Mouse (Mus musculus): Measurements from ENCODE around the gene Abcf2.

Gene Abcf2

DNA sequence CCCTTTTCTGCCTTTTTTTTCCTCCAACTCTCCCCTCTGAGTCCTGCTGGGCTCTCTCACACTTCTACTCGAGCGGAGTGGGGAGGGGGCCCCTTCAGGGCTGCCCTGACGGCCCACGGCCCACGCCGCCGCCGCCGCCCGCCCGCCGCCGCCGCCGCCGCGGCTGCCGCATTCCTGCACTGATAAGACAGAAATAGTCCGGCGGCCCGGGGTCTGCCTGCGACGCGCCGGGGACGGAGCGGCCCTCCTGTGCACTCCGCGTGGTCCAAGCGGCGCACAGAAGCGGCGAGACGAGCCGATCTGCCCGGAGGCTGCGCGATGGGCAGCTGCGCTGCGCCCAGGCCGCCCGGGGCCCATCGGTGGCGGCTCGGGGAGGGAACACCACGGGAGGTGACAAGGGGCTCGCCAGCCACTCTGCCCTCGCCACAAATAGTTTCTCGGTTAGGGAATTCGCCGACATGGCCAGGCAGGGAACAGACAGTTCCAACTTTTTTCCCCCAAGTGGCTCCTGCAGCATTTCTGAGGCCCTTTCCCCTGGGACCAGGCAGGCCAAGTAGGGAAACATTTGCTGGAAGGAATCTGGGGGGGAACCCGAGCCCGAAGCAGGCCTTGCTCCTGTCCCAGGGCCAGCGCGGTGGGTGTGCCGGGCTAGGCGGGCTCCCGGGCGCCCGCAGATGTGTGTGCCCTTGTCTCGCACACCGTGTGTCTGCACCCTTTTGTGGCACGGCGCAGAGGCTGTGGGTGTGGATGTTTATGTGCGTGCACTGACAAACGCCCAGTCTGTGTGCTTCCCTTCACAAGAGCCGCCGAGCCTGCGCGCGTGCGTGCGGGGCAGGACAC, 24.9 kb upstream of the Abcf2 start:
- CTCF ChIA-PET: no interaction called here

DNA sequence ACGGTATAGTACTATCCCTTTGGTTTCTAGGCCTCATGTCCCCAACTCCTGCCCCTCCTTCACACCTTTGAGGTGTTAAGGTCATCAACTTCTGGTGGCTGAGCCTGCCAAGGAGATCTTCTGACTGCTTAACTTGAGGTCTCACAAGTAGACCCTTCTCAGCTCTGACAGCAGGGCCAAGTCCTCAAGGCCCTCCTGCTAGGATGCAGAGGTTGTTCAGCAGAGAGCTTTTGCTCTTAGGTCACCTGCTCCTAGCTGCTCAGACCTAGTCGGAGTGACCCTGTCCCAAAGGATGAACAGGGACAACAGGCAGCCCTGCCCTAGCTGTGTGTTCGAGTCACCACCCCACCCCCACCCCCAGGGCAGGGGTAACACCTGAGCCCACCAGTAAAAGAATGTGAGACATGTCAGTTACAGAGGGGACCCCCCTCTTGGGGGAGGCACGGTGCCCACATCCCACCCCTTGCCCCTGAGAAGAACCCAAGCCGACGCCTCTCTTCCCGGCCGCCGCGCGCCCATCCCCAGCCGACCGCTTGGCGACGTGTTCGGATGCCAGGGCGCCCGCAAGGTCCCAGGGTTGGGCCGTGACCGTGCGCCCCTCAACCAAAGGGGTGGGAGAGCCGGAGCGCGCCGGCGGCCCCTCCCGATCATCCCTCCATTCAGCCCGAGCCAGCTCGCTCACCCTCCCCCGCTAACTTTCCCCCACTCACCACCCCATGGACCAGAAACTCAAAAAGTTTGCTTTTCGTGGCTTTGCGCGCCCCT, 24.0 kb upstream of the Abcf2 start:
- CTCF ChIA-PET: interaction anchor here (0.5 kb wide), 1 partner anchor 92 kb away, joined by 4 read pairs; no protein-coding TSS in a partner anchor

DNA sequence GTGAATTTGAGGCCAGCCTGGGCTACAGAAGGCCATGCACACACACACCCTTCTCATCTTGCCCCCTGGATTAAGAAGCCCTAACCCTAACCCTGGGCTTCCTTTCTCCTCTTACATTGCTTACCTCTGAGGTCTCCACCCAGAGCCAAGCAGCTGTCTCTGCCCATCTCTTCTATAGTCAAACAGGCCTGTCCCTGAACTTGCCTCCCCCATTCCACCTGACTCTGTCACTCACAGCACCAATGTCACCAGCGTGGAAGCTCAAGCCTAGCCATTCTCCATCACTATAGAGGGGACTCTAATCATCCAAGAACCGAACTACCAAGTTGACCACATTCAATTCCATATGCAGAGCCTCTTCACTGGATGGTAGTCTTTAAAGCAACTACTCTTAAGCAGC, 23.0 kb upstream of the Abcf2 start:
- CTCF ChIA-PET: no interaction called here

DNA sequence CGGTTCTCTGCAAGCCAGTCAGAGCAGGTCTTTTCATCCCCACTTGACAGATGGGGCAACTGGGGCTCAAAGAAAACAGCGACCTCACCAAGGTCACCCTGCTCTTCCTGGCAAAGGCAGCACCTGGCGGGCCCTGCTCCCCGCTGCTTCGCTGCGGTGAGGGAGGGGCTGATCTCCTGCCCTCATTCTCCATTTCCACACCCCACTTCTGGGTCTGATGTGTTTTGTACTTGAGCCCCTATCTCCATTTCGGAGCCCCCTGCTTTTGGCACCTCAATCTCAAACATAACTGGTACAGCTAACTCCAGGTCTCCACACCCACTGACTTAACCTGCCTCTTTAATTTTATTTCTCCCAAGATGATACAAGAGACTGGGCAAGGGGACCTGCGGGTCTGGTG, 21.9 kb upstream of the Abcf2 start:
- CTCF ChIA-PET: interaction anchor here (0.5 kb wide), 1 partner anchor 90 kb away, joined by 3 read pairs; no protein-coding TSS in a partner anchor

DNA sequence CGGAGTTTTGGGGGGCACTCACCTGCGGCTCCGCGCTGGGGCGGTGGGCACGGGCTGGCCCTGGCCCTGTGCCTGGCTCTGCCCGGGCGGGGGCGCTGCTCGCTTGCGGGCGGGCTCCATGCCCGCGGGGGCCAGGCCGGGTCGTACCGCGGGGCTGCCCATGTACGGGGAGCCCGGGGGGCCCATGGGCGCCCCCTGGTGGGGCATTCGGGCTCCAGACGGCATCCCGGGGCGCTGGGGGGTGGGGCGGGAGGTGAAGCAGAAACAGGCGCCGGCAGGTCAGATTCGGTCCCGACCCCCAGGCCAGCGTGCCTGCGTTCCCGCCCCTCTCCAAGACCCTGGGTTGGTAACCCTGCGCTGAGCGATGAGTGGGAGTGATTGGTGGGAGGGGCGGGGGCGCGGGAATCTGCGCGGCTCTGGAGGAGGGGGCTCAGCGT, 21.3 kb upstream of the Abcf2 start:
- CTCF ChIA-PET: interaction anchor here (0.5 kb wide), 2 partner anchors 90 to 560 kb away, joined by 3 read pairs; no protein-coding TSS in a partner anchor

DNA sequence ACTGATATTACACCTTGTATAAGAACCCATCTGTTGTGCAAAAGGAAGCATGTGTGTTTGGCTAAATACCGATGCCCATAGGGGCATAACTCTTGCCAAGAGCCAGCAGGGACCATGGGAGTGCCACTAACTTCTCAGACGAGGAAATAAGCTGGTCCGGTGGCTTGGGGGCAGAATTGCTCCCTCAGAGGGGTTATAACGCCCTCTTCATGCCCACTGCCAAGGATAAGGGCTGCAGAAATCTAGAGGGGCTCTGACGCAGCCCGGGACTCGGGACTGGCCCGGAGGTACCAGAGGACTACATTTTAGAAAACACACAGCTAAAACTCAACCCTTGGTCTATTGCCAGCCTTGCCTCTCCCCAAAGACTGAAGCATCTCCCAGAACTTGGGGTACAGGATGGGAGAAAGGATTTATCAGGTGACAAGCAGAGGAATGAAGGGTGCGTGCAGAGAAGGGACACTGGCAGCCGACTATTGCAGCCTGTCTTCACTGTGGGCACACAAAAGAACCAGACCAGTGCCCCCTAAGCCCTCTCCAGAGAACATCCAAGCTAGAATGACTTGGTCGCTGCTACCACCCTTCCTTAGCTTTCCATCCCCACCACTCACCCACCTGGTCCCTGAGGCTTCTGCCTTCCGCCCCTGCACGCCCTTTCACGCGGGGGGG, 20.8 kb upstream of the Abcf2 start:
- CTCF ChIA-PET: interaction anchor here (0.5 kb wide), 1 partner anchor 559 kb away, joined by 3 read pairs; no protein-coding TSS in a partner anchor

DNA sequence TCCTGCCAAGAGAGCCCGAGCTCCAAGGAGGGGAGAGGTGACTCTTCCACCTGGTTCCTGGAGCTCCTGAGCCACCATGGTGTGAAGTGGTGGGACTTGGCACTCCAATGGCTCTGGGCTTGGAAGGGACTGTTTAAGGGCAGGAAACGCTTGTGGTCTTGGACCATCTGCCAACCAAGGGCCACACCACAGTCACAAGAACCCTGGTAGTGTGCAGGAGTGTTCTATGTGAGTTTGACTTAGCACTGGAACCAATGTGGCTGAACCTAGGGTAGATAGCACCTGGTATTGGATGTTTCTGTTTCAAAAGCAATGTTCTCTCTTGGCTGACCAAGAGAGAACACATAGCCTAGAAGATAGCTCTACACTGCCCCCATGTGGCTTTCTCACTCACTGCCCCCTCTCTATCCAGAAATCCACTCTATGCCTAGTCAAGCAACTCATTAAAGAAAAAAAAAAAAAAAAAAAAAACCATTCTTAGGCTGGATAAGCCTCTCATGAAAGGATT, 20.0 kb upstream of the Abcf2 start:
- CTCF ChIA-PET: interaction anchor here (0.7 to 1.6 kb wide), 2 partner anchors 11 to 694 kb away, joined by 9 read pairs; partner anchors contain the start of gene Chpf2

DNA sequence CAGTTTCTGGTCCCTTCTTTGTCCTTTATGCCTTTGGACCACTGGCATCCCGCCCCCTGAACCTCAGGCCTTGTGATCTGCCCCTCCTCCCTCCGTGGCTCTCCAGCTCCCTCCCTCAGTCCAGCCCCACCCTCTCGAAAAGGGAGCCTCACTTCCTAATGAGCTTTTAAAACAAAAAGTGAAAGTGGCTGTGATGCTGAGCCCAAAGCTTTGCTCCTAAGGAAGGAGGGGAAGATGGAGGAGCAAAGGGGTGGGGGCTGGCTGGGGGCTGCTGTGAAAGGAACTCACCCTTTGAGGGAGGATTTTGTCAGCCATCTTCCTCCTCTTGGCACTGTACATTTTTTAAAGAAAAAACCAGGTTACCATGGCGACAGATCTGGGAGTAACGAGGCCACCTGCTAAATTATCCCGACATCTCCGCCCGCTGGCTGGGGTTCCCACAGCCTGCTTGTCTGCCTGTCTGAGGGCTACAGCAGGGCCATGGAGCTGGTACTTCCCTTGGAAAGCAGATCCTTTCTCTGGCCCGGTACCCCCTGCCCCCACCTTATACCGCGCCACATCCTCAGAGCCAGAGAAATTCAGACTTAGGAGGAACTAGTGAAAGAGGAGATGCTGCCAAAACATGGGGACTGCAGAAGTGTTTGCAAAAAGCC, 19.4 kb upstream of the Abcf2 start:
- CTCF ChIA-PET: interaction anchor here (0.7 to 1.6 kb wide), 2 partner anchors 10 to 694 kb away, joined by 9 read pairs; partner anchors contain the start of gene Chpf2

DNA sequence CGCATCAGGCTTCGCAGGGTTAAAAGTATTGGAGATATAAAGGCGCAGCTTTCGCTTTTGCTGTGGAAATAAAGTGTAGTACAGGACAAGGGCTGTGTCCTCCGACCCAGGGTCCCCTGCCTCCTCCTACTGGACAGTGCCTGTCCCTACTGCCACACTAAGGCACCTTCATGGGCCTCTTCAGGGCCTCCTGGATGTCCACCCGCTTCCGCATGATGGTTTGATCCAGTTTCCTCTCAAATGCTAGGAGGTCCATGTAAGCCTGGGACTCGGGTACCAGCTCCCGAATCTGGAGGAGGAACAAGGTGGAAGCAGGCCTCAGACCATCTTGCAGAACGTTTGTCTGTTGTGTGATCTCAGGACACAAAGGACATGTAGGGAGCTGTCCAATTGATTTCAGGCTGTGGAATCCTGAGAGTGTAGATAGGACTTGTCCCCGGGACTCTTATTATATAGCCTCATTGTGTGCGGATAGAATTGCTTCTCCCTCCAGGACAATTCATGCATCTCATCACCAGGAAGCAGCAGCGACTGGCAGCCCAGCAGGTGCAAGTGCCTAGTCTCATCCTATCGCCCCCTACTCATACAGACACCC, 18.6 kb upstream of the Abcf2 start:
- CTCF ChIA-PET: interaction anchor here (1.6 kb wide), 1 partner anchor 9 kb away, joined by 9 read pairs; the partner anchor contains the start of gene Chpf2

DNA sequence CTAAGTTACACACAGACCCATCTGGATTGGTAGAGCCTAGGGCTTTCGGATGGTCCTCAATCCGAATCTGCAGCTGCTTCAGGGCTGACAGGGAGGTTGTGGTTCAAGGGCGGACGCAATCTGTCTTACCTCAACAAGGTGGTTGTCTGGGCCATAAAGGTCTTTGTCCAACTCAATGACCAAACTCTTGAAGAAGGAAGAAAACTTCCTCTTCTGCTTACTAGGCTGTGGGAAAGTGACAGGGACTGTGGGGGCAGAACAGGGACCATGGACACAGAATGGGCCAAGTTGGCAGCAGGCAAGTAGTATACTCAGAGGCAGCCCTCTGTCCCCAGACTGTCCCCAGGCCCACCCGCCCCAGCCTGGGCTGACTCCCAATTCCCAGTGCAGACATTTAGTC, 18.0 kb upstream of the Abcf2 start:
- CTCF ChIA-PET: no interaction called here

DNA sequence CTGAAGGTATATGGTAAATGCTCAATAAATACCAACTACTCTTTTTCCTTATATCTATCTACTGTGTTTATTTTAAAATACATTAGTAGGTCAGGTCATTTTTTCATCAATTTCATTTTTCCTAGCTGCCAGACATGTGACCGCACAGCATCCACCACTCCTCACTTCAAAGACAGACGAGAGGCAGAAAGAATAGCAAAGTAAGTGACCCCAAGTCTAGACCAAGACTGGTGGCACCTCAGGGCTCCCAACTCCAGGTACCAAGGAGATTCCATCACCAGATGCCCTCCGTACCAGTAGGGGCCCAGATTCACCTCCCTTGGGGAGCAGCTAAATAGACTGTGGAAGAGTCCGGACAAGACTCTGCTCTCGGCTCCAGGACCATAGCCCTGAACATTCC, 17.1 kb upstream of the Abcf2 start:
- CTCF ChIA-PET: no interaction called here

DNA sequence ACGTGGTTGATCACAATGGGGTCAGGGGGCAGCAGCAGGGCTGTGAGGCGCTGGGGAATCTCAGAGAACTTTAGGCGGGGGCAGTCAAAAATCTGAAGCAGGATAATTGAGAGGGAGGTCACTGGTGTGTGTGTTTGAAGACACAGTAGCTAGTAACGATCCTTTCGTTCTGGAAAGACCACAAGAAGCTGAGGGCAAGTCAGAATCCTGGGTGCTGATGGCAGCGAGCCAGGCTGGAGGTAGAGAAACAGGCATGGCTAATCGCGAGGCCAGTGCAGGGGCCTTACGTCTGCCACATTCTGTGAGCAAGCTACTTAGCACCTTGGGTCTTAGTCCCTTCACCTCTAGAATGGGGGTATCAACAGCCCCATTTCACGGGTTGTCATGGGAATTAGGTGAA, 16.7 kb upstream of the Abcf2 start:
- CTCF ChIA-PET: interaction anchor here (0.6 kb wide), 1 partner anchor 528 kb away, joined by 3 read pairs; no protein-coding TSS in a partner anchor

DNA sequence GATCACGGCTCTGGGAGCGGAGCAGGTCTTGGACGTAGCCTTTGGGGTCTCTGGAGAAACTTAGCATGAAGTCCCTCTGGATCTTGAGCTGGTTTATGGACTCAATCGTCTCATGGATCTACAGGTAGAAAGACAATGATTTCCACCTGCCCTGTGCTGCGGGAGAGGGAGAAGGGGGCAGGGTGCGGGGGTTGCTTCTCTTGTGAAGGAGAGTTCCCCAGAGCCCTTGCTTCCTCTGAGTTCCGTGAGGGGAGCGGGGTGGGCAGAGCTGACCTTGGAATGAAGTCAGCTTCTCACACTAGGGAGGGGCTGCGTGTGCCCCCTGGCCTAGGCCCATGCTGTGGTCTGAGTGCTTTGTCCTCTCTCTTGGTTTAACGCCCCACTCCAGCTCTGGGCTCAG, 16.0 kb upstream of the Abcf2 start:
- CTCF ChIA-PET: interaction anchor here (0.6 kb wide), 1 partner anchor 528 kb away, joined by 3 read pairs; no protein-coding TSS in a partner anchor

DNA sequence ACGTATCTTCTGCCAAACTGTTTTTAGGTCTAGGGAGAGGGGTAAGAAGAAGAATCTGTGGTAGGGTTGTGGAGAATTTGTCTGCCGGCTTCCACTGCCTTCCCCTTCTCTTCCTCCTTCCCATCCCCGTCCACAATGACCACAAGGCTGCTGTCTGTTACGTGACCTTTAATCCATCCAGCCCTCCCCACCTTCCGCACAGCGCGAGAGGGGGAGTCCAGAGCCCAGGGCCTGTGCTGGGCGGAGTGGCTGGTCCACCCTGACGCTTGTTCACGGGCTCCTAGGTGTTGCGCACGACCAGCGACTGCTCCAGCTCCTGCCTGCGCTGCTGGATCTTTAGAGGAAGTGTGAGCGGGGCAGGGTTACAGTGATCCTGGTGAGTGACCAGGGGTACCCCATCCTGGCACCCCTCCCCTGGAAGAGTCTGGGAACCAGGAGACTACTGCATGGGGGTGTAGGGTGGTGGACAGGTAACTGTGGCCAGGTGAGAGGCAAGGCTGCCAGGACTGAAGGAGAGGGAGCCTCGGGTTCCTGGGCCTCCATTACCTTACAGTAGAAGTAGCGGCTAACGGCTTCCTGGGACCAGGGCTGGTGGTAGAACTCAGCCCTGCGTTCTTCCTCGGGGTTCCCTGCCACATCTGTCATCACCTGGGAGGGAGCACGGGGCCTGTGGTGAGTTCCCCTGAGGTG, 15.3 kb upstream of the Abcf2 start:
- CTCF ChIA-PET: no interaction called here

DNA sequence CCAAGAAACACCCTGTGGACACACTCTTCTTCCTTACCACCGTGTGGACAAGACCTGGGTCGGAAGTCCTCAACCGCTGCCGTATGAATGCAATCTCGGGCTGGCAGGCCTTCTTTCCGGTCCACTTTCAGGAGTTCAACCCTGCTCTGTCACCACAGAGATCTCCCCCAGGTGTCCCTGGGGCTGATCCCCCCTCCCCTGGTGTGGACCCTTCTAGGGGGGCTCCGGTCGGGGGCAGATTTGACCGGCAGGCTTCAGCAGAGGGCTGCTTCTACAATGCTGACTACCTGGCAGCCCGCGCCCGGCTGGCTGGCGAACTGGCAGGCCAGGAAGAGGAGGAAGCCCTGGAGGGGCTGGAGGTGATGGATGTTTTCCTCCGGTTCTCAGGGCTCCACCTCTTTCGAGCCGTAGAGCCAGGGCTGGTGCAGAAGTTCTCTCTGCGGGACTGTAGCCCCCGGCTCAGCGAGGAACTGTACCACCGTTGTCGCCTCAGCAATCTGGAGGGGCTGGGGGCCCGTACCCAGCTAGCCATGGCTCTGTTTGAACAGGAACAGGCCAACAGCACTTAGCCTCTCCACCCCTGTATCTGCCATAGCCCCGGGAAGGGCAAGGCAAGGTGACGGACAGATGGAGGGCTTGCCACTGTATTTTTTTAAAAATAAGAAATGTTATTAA, 14.7 kb upstream of the Abcf2 start:
- CTCF ChIA-PET: no interaction called here

DNA sequence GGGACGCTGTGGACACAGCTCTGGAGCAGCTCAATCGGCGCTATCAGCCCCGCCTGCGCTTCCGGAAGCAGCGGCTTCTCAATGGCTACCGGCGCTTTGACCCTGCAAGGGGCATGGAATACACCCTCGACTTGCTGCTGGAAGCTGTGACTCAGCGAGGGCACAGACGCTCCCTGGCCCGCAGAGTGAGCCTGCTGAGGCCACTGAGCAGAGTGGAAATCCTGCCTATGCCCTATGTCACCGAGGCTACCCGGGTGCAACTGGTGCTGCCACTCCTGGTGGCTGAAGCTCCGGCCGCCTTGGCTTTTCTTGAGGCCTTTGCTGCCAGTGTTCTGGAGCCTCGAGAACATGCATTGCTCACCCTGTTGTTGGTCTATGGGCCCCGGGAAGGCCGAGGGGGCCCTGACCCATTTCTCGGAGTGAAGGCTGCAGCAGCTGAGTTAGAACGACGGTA, 14.0 kb upstream of the Abcf2 start:
- CTCF ChIA-PET: no interaction called here

DNA sequence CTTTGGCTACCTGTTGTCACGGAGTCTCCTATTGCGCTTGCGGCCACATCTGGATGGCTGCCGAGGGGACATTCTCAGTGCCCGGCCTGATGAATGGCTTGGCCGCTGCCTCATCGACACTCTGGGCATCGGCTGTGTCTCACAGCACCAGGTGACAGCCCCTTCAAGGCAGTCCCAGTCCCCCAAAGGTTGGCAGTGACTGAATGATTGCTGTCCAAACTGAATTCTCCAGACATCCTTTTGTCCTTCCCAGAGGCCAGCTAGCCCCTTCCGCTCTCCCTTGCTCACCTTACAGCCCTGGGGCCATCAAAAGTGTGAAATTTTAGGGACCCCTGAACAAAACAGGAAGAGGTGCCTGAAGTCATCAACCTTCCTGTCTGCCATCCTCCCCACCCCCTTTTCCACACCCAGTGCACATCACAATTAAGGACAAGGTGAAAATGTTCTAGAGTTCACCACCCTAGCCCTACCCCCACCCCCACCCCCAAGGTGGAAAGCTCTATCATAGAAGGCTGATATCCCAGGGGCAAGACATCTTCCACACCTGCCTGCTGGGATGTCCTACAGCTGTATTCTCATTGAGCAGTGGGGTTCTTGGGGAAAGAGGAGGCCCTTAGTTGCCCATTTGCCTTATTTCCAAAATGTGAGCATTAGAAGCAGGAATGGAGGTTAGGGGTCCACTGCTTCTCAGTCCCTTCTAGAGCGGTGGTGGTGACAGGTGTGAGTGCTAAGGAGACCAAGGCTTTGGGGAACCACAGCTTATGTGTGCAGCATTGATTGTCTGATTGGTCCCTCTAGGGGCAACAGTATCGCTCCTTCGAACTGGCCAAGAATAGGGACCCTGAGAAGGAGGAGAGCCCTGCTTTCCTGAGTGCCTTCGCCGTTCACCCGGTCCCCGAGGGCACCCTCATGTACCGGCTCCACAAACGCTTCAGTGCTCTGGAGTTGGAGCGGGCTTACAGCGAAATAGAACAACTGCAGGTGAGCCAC, 12.5 kb upstream of the Abcf2 start:
- CTCF ChIA-PET: interaction anchor here (0.6 kb wide), 1 partner anchor 61 kb away, joined by 10 read pairs; no protein-coding TSS in a partner anchor

DNA sequence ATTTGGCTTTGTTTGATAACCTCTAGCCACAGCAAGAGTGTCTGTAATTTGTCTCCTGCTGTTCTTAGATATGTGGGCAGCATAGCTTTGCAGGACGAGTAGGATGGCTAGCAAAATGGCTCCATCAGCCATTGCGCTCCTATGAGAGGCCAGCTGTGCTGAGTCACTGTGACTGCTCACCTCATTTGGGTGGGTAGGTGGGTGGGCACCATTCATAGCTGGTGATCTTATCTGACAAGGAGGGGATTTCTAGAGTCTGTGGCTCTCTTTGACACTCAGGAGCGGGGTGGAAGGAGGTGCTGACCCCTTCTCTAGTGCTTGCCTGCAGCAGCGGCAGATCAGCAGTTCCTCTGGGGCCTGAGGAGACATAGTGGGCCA, 9.9 kb upstream of the Abcf2 start:
- CTCF ChIA-PET: interaction anchor here (0.6 to 2.2 kb wide), 3 partner anchors 10 to 102 kb away, joined by 3 to 9 read pairs (median 3); no protein-coding TSS in a partner anchor
